Mouse (Mus musculus): ENCODE data around the gene Fgfr2. TPM values are rescaled to one million over a fixed set of nuclear protein-coding genes. Genes with fewer than 3 reads are reported as not detected.

Gene Fgfr2
- total RNA-seq, 1 experiment, result 37.5 TPM

- in situ Hi-C loops (cut with MboI; ENCODE audit: low sequenced_read_pairs in 2 of 2, unreplicated experiment in 2 of 2), result no loop called here
- TF ChIP-seq CHD2 (IDR thresholded peaks at IDR 0.05; ENCODE audit: low read depth, low read length) (no peak), HCFC1 (IDR thresholded peaks at IDR 0.05; ENCODE audit: borderline replicate concordance, insufficient read depth, low read length) (peak; percentile 91)
- H3K9me3 ChIP-seq (ENCODE audit: control insufficient read depth, insufficient read depth, low read depth, low read length), result no peaks in the 10 kb centered on the region
- H3K4me3 ChIP-seq (ENCODE audit: insufficient read depth in 1 of 2, low read depth in 1 of 2, low read length in 2 of 2, poor library complexity in 1 of 2, severe bottlenecking in 1 of 2), result peak within 1 kb of the TSS; percentile 85 to 89
- H3K4me1 ChIP-seq (ENCODE audit: control insufficient read depth in 2 of 2, insufficient read depth in 2 of 2, low read length in 2 of 2, poor library complexity in 1 of 2), result no peaks in the 10 kb centered on the region
- no peaks in the 10 kb centered on the region for H3K36me3 ChIP-seq (ENCODE audit: control insufficient read depth, insufficient read depth, low read length, poor library complexity, severe bottlenecking)
- DNase-seq (ENCODE audit: low read depth, low spot score), result peak; percentile 86
- peak within 1 kb of the TSS; percentile 96 for H3K9ac ChIP-seq (ENCODE audit: insufficient read depth, low read depth, low read length, poor library complexity, severe bottlenecking)
- no peak within 1 kb of the TSS for H3K27ac ChIP-seq (ENCODE audit: insufficient read depth, low read depth, low read length, poor library complexity, severe bottlenecking)
Observed at GRCm38 (mm10) chr7:132859042-132859958, 263.9 kb downstream of the Fgfr2 start, which contains the start of gene Abraxas2. Gene Abraxas2 (plus strand): TSS chr7:132859225.

- DNase-seq (ENCODE audit: low read depth, low spot score), result no peak
- peak; percentile 72 for TF ChIP-seq ZNF384 (IDR thresholded peaks at IDR 0.05; ENCODE audit: low read depth, low read length)
- TF ChIP-seq ZC3H11A (IDR thresholded peaks at IDR 0.05; ENCODE audit: borderline replicate concordance, low read depth, low read length), result no peak
- TF ChIP-seq CHD2 (IDR thresholded peaks at IDR 0.05; ENCODE audit: low read depth, low read length), result no peak
- no peak for TF ChIP-seq MAFK (IDR thresholded peaks at IDR 0.05; ENCODE audit: insufficient read depth, low read depth, low read length)
- H3K4me1 ChIP-seq (ENCODE audit: control insufficient read depth in 2 of 2, insufficient read depth in 2 of 2, low read length in 2 of 2, poor library complexity in 1 of 2), result 0 out of 4 replicates have a peak, but pooled peaks cover 0 to 2% of the 10 kb centered on the region in 2 experiments
- no peaks in the 10 kb centered on the region for H3K36me3 ChIP-seq (ENCODE audit: control insufficient read depth, insufficient read depth, low read length, poor library complexity, severe bottlenecking)
- no peak overlapping the region for H3K4me3 ChIP-seq (ENCODE audit: insufficient read depth in 1 of 2, low read depth in 1 of 2, low read length in 2 of 2, poor library complexity in 1 of 2, severe bottlenecking in 1 of 2)
- no peaks in the 10 kb centered on the region for H3K9me3 ChIP-seq (ENCODE audit: control insufficient read depth, insufficient read depth, low read depth, low read length)
- in situ Hi-C loops (cut with MboI; ENCODE audit: low sequenced_read_pairs in 2 of 2, unreplicated experiment in 2 of 2), result no loop called here
- no peak overlapping the region for H3K9ac ChIP-seq (ENCODE audit: insufficient read depth, low read depth, low read length, poor library complexity, severe bottlenecking)
- no peak overlapping the region for H3K27ac ChIP-seq (ENCODE audit: insufficient read depth, low read depth, low read length, poor library complexity, severe bottlenecking)
Observed at GRCm38 (mm10) chr7:132858043-132858608, 265.0 kb downstream of the Fgfr2 start.

DNA sequence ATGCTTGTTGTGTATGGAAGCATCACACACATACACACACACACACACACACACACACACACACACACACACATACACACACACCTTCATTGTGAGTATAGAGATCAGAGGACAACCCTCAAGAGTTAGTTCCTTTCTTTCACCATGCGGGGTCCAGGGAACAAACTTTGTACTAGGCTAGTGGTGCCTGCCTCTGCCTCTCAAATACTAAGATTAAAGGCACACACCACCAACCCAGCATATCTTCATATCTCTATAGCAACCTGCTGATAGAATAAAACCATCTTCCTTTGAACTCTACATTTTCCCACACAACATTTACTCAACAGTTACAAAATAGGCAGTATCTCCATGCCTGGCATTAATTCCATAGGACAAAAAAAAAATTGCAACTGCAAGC lies 267.1 kb downstream of the Fgfr2 start:
- Histone ChIP-seq H3K27ac (ENCODE audit: insufficient read depth, low read depth, low read length, poor library complexity, severe bottlenecking) (no peak overlapping the region), H3K4me1 (ENCODE audit: control insufficient read depth in 2 of 2, insufficient read depth in 2 of 2, low read length in 2 of 2, poor library complexity in 1 of 2) (0 out of 4 replicates have a peak, but pooled peaks cover 0 to 2% of the 10 kb centered on the region in 2 experiments), H3K4me3 (ENCODE audit: insufficient read depth in 1 of 2, low read depth in 1 of 2, low read length in 2 of 2, poor library complexity in 1 of 2, severe bottlenecking in 1 of 2) (no peak overlapping the region), H3K9ac (ENCODE audit: insufficient read depth, low read depth, low read length, poor library complexity, severe bottlenecking) (no peak overlapping the region), H3K36me3 (ENCODE audit: control insufficient read depth, insufficient read depth, low read length, poor library complexity, severe bottlenecking) (no peaks in the 10 kb centered on the region), H3K9me3 (ENCODE audit: control insufficient read depth, insufficient read depth, low read depth, low read length) (no peaks in the 10 kb centered on the region)
- no peak for DNase-seq (ENCODE audit: low read depth, low spot score)
- in situ Hi-C loops (cut with MboI; ENCODE audit: low sequenced_read_pairs in 2 of 2, unreplicated experiment in 2 of 2), result no loop called here
- TF ChIP-seq MAFK (IDR thresholded peaks at IDR 0.05; ENCODE audit: insufficient read depth, low read depth, low read length) (no peak), ZC3H11A (IDR thresholded peaks at IDR 0.05; ENCODE audit: borderline replicate concordance, low read depth, low read length) (no peak), HCFC1 (IDR thresholded peaks at IDR 0.05; ENCODE audit: borderline replicate concordance, insufficient read depth, low read length) (no peak), CHD2 (IDR thresholded peaks at IDR 0.05; ENCODE audit: low read depth, low read length) (no peak), ZNF384 (IDR thresholded peaks at IDR 0.05; ENCODE audit: low read depth, low read length) (no peak)

- in situ Hi-C loops (cut with MboI; ENCODE audit: low sequenced_read_pairs in 2 of 2, unreplicated experiment in 2 of 2), result no loop called here
Observed at GRCm38 (mm10) chr7:132853946-132854345, 269.2 kb downstream of the Fgfr2 start.

More at GRCm38 (mm10) chr7:132853946-132854345, 269.2 kb downstream of the Fgfr2 start:
- no peaks in the 10 kb centered on the region for H3K9me3 ChIP-seq (ENCODE audit: control insufficient read depth, insufficient read depth, low read depth, low read length)
- H3K4me3 ChIP-seq (ENCODE audit: insufficient read depth in 1 of 2, low read depth in 1 of 2, low read length in 2 of 2, poor library complexity in 1 of 2, severe bottlenecking in 1 of 2), result no peak overlapping the region
- H3K27ac ChIP-seq (ENCODE audit: insufficient read depth, low read depth, low read length, poor library complexity, severe bottlenecking), result no peak overlapping the region
- no peak for DNase-seq (ENCODE audit: low read depth, low spot score)
- H3K4me1 ChIP-seq (ENCODE audit: control insufficient read depth in 2 of 2, insufficient read depth in 2 of 2, low read length in 2 of 2, poor library complexity in 1 of 2), result 0 out of 4 replicates have a peak, but pooled peaks cover 0 to 2% of the 10 kb centered on the region in 2 experiments
- no peak overlapping the region for H3K9ac ChIP-seq (ENCODE audit: insufficient read depth, low read depth, low read length, poor library complexity, severe bottlenecking)
- TF ChIP-seq ZC3H11A (IDR thresholded peaks at IDR 0.05; ENCODE audit: borderline replicate concordance, low read depth, low read length) (no peak), CHD2 (IDR thresholded peaks at IDR 0.05; ENCODE audit: low read depth, low read length) (no peak), HCFC1 (IDR thresholded peaks at IDR 0.05; ENCODE audit: borderline replicate concordance, insufficient read depth, low read length) (no peak), ZNF384 (IDR thresholded peaks at IDR 0.05; ENCODE audit: low read depth, low read length) (no peak), MAFK (IDR thresholded peaks at IDR 0.05; ENCODE audit: insufficient read depth, low read depth, low read length) (no peak)
- peaks cover 2% of the 10 kb centered on the region; the same call in 1 of the 2 replicates for H3K36me3 ChIP-seq (ENCODE audit: control insufficient read depth, insufficient read depth, low read length, poor library complexity, severe bottlenecking)
